Mouse (Mus musculus): ENCODE data around the gene Gm27029. TPM values are rescaled to one million over a fixed set of nuclear protein-coding genes. Genes with fewer than 3 reads are reported as not detected.

Gene Gm27029
- polyA plus RNA-seq, 1 experiment from 2014 or later: 8.2 TPM

DNA sequence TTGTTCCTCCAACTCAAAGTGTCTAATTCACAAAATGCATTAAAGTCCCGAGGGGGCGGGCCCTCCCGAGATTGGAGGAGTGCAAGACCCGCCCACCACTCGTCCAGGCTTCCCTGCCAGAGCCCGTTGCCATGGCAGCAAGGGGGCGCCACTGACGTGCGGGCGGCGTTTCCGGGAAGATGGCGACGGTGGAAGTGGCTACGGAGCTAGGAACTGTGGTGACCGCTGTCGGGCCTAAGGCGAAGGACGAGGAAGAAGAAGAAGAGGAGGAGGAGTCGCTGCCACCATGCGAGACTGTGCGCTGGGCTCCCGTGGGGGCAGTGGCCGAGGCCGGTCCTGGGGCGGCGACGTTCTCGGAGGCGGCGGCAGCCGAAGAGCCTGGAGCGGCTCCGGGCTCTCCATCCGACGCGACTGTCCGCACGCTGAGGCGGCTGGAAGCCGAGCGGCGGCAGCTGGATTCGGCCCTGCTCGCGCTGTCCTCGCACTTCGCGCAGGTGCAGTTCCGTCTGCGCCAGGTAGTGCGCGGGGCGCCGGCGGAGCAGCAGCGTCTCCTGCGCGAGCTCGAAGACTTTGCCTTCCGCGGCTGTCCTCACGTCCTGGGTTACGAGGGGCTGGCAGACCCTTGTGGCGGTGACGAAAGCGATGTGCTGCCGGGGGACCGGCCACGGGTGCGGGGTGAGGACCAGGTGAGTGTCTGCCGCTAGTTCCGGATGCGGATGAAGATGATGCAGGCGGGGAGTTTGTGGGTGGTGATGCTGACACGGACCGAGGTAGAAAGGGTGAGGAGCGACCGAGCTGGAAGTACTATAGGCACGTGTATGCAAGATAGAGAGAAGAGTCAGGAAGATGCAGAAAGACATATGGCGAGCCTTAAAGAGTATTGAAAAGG is 573 bp upstream of the Gm27029 start, which contains the start of the genes Rundc1 and Ptges3l:
Gene Rundc1 (plus strand): TSS at position 161 of the 889 bp plus-strand sequence.
Gene Ptges3l (minus strand): TSS at position 409 of the 889 bp plus-strand sequence.
- ATAC-seq (replicated peaks; ENCODE audit: low FRiP score): peak; percentile 95
- Histone ChIP-seq H3K4me2 (ENCODE audit: low read depth, low read length, severe bottlenecking) (peak within 1 kb of the TSS; percentile 84), H3K4me3 (ENCODE audit: low read depth, low read length) (peak within 1 kb of the TSS; percentile 95), H3K9me3 (ENCODE audit: control insufficient read depth, low read length) (no peaks in the 10 kb centered on the region), H3K9ac (ENCODE audit: low read length) (peak within 1 kb of the TSS; percentile 78), H3K36me3 (ENCODE audit: control insufficient read depth, insufficient read depth, low read length) (peaks cover 4% of the 10 kb centered on the region; the same call in 1 of the 2 replicates), H3K27me3 (ENCODE audit: control insufficient read depth, insufficient read depth, low read length) (no peaks in the 10 kb centered on the region), H3K4me1 (replicated peaks; ENCODE audit: control insufficient read depth, insufficient read depth, low read length) (peaks cover 7% of the 10 kb centered on the region; the same call in 1 of the 2 replicates), H3K27ac (ENCODE audit: low read depth, low read length) (peak within 1 kb of the TSS; percentile 8)
- peak; percentile 99 for DNase-seq (ENCODE audit: low spot score)
- WGBS: under 1% methylated on average over 80 of the region's 81 CpGs

DNA sequence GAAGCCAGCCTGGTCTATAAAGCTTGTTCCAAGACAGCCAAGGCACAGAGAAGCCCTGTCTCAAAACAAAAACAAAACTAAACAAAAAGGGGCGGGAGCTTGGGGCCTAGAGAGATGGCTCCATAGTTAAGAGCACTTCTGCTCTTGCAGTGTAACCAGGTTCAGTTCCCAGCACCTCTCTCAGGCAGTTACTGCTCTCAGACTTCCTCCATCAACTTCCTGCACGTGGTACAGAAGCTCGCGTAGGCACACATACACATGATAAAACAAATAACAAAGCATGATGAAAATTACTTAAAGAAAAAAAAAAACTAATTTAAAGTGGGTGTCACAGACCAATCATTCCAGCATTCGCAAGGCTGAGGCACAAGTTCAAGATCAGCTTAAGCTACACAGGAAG is 4.4 kb downstream of the Gm27029 start:
- Histone ChIP-seq H3K36me3 (ENCODE audit: control insufficient read depth, insufficient read depth, low read length) (no peaks in the 10 kb centered on the region), H3K4me2 (ENCODE audit: low read depth, low read length, severe bottlenecking) (no peak overlapping the region), H3K9ac (ENCODE audit: low read length) (no peak overlapping the region), H3K27ac (ENCODE audit: low read depth, low read length) (no peak overlapping the region), H3K4me3 (ENCODE audit: low read depth, low read length) (no peak overlapping the region), H3K27me3 (ENCODE audit: control insufficient read depth, insufficient read depth, low read length) (no peaks in the 10 kb centered on the region), H3K9me3 (ENCODE audit: control insufficient read depth, low read length) (no peaks in the 10 kb centered on the region), H3K4me1 (replicated peaks; ENCODE audit: control insufficient read depth, insufficient read depth, low read length) (peaks cover 3% of the 10 kb centered on the region)
- WGBS: 83% methylated on average over 5 of the region's 5 CpGs
- no peak for ATAC-seq (replicated peaks; ENCODE audit: low FRiP score)
- DNase-seq (ENCODE audit: low spot score): no peak

DNA sequence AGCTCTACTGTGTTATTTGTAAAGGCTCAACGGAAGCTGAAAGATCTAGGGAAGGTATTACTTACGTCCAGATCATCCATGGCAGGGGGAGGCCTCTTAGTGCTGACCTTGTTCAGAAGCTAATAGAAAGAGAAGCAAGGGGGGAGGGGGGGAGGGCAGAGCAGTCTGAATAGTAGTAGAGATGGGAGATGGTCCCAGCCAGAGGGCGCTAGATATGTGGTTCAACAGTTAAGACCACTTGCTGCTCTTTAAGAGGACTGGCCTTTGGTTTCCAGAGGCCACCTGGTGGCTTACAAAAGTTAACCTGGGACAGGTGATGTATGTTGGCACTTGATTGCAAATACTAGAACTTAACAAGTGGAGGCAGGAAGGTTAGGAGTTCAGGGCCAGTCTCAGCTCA is 5.0 kb downstream of the Gm27029 start:
- 14% methylated on average over 3 of the region's 3 CpGs for WGBS
- DNase-seq (ENCODE audit: low spot score): no peak

DNA sequence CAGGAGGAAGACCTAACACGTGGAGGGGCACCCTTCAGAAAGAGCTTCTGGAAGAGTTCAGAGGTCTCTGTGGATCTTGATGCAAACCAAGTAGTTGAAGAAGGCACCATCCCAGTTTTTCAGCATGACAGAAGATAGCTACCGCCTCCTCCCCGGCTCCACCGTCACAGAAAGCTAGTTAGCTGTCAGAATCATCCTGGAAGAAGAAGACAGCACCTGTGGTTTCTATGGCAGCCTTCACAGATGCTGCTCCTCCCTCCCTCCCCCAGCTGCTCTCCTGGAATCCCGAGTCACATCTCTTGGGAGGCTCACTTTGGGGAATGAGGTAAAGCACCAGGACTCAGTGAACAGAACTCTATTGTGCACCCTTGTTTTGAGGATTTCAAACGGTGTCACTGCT is 5.6 kb downstream of the Gm27029 start:
- H3K36me3 ChIP-seq (ENCODE audit: control insufficient read depth, insufficient read depth, low read length): no peaks in the 10 kb centered on the region
- H3K4me1 ChIP-seq (replicated peaks; ENCODE audit: control insufficient read depth, insufficient read depth, low read length): peaks cover 3% of the 10 kb centered on the region
- WGBS: 62% methylated on average over 6 of the region's 6 CpGs
- no peaks in the 10 kb centered on the region for H3K9me3 ChIP-seq (ENCODE audit: control insufficient read depth, low read length)
- H3K9ac ChIP-seq (ENCODE audit: low read length): no peak overlapping the region
- H3K27ac ChIP-seq (ENCODE audit: low read depth, low read length): no peak overlapping the region
- no peak overlapping the region for H3K4me2 ChIP-seq (ENCODE audit: low read depth, low read length, severe bottlenecking)
- no peak overlapping the region for H3K4me3 ChIP-seq (ENCODE audit: low read depth, low read length)
- no peak for DNase-seq (ENCODE audit: low spot score)
- no peak for ATAC-seq (replicated peaks; ENCODE audit: low FRiP score)
- no peaks in the 10 kb centered on the region for H3K27me3 ChIP-seq (ENCODE audit: control insufficient read depth, insufficient read depth, low read length)

More for the DNA sequence above, 5.0 kb downstream of the Gm27029 start:
- peaks cover 3% of the 10 kb centered on the region for H3K4me1 ChIP-seq (replicated peaks; ENCODE audit: control insufficient read depth, insufficient read depth, low read length)
- no peak overlapping the region for H3K9ac ChIP-seq (ENCODE audit: low read length)
- H3K9me3 ChIP-seq (ENCODE audit: control insufficient read depth, low read length): no peaks in the 10 kb centered on the region
- no peak overlapping the region for H3K4me2 ChIP-seq (ENCODE audit: low read depth, low read length, severe bottlenecking)
- no peaks in the 10 kb centered on the region for H3K27me3 ChIP-seq (ENCODE audit: control insufficient read depth, insufficient read depth, low read length)
- ATAC-seq (replicated peaks; ENCODE audit: low FRiP score): no peak
- H3K4me3 ChIP-seq (ENCODE audit: low read depth, low read length): no peak overlapping the region
- H3K36me3 ChIP-seq (ENCODE audit: control insufficient read depth, insufficient read depth, low read length): no peaks in the 10 kb centered on the region
- H3K27ac ChIP-seq (ENCODE audit: low read depth, low read length): no peak overlapping the region

DNA sequence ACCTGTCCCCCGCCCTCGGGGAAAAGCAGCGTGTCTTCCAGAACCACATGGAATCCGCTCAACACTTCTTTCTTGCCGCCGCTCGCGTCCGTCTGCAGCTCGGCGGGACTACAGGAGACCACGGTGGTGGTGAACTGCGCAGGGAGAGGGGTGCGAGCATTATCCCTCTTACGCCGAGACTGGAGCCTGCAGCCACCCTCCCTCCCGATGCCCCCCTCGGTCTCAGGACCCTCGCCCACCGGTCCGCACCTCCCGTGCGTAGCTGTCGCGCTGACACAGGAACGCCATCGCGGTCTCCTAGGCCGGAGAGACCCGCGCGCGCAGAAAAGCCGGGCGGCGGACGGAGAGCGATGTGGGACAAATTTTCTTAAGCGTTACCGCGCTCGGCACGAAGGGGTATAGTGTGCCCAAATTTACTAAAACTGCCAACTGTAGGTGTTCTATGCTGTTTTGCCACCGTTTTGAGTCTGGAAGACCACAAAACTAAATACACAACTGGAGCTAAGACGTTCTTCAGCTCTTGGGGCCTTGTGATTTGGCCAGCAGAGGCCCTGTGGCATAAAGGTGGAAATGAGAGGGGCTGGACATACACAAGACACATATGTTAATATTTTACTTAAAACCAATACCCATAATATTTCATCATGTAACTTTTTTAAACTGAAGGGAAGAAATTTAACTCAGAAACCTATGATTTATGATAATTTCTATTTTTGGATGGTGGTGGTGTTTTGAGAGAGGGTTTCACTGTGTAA is 7.3 kb downstream of the Gm27029 start, which contains the start of gene Aarsd1:
Gene Aarsd1 (minus strand): TSS at position 515 of the 755 bp plus-strand sequence.
- Histone ChIP-seq H3K4me2 (ENCODE audit: low read depth, low read length, severe bottlenecking) (peak within 1 kb of the TSS; percentile 86), H3K9ac (ENCODE audit: low read length) (peak within 1 kb of the TSS; percentile 92), H3K4me1 (replicated peaks; ENCODE audit: control insufficient read depth, insufficient read depth, low read length) (peaks cover 3% of the 10 kb centered on the region), H3K4me3 (ENCODE audit: low read depth, low read length) (peak within 1 kb of the TSS; percentile 82), H3K36me3 (ENCODE audit: control insufficient read depth, insufficient read depth, low read length) (no peaks in the 10 kb centered on the region), H3K27me3 (ENCODE audit: control insufficient read depth, insufficient read depth, low read length) (no peaks in the 10 kb centered on the region), H3K27ac (ENCODE audit: low read depth, low read length) (peak within 1 kb of the TSS; percentile 31), H3K9me3 (ENCODE audit: control insufficient read depth, low read length) (no peaks in the 10 kb centered on the region)
- DNase-seq (ENCODE audit: low spot score) (peak; percentile 92), ATAC-seq (replicated peaks; ENCODE audit: low FRiP score) (peak; percentile 72)
- under 1% methylated on average over 45 of the region's 45 CpGs for WGBS

DNA sequence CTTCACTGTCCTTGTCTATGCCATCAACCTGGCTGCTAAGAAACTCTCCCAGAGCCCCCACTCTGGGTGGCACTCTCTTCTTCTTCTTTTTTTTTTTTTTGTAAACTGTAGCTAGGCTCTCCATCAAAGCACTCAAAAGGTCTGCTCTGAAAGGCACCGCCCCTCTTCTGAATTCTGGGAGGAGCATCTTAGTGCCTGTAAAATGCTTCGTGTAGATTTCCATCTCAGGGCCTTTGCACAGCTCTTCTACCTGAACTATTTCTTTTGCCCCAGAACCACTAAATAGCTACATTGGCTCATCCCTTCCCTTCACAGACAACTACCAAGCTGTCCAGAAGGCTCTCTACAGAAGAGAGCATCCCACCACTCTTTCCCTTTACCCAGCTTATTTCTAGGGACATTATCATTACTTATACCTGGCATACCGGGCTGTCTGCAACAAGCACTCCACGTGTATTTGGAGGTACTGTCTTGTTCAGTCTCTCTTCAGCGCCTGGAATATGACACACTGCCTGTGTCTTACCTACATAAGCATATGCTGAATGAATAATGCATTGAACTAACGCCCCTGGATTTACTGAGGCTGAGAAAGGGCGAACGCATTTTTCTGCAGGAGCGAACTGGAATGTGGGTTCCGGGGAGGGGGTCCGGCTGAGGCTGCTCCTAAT is 8.0 kb downstream of the Gm27029 start:
- Histone ChIP-seq H3K27ac (ENCODE audit: low read depth, low read length) (peak overlapping the region; percentile 31; the same call in 1 of the 2 replicates), H3K36me3 (ENCODE audit: control insufficient read depth, insufficient read depth, low read length) (no peaks in the 10 kb centered on the region), H3K9me3 (ENCODE audit: control insufficient read depth, low read length) (no peaks in the 10 kb centered on the region), H3K27me3 (ENCODE audit: control insufficient read depth, insufficient read depth, low read length) (no peaks in the 10 kb centered on the region), H3K4me3 (ENCODE audit: low read depth, low read length) (peak overlapping the region; percentile 82), H3K9ac (ENCODE audit: low read length) (peak overlapping the region; percentile 92), H3K4me1 (replicated peaks; ENCODE audit: control insufficient read depth, insufficient read depth, low read length) (peaks cover 3% of the 10 kb centered on the region), H3K4me2 (ENCODE audit: low read depth, low read length, severe bottlenecking) (peak overlapping the region; percentile 86)
- peak; percentile 12; the same call in 1 of the 2 replicates for ATAC-seq (replicated peaks; ENCODE audit: low FRiP score)
- DNase-seq (ENCODE audit: low spot score): no peak
- WGBS: 4% methylated on average over 11 of the region's 11 CpGs

DNA sequence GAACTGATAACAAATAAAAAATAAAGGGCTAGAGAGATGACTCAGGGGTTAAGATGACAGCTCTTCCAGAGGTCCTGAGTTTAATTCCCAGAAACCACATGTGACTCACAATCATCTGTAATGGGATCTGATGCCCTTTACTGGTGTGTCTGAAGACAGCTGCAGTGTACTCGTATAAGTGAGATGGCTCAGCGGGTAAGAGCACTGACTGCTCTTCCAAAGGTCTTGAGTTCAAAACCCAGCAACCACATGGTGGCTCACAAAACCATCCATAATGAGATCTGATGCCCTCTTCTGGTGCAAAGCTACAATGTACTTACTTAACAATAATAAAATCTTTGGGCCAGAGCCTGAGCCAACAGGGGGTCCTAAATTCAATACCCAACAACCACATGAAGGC is 9.3 kb downstream of the Gm27029 start:
- no peaks in the 10 kb centered on the region for H3K27me3 ChIP-seq (ENCODE audit: control insufficient read depth, insufficient read depth, low read length)
- no peaks in the 10 kb centered on the region for H3K36me3 ChIP-seq (ENCODE audit: control insufficient read depth, insufficient read depth, low read length)
- H3K9me3 ChIP-seq (ENCODE audit: control insufficient read depth, low read length): no peaks in the 10 kb centered on the region
- no peak overlapping the region for H3K4me2 ChIP-seq (ENCODE audit: low read depth, low read length, severe bottlenecking)
- DNase-seq (ENCODE audit: low spot score) (no peak), ATAC-seq (replicated peaks; ENCODE audit: low FRiP score) (no peak)
- H3K9ac ChIP-seq (ENCODE audit: low read length): no peak overlapping the region
- H3K27ac ChIP-seq (ENCODE audit: low read depth, low read length): no peak overlapping the region
- H3K4me3 ChIP-seq (ENCODE audit: low read depth, low read length): no peak overlapping the region
- peaks cover 3% of the 10 kb centered on the region for H3K4me1 ChIP-seq (replicated peaks; ENCODE audit: control insufficient read depth, insufficient read depth, low read length)
- WGBS: 91% methylated on average over 2 of the region's 2 CpGs

DNA sequence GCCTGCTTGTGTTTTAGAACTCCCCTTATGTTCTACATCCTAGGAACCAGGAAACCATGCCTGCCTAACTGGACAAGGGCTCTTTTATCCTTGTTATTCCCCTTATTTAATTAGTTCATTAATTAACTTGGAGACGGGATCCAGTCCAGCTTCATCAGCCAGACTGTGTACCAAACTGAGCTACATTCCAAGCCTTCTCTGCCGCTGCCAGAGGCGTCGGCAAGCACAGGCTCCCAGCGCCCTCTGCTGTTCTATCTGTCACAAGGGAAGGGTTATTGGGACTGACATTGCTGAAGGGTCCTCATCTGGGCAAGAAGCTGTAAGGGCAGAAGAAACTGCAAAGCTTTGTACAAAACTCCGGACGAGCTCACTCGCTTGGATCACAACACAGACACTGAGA is 29.5 kb downstream of the Gm27029 start:
- no peak for ATAC-seq (replicated peaks; ENCODE audit: low FRiP score)
- 4% methylated on average over 8 of the region's 8 CpGs for WGBS

More for the DNA sequence above, 29.5 kb downstream of the Gm27029 start:
- H3K9me3 ChIP-seq (ENCODE audit: control insufficient read depth, low read length): no peaks in the 10 kb centered on the region
- DNase-seq (ENCODE audit: low spot score): peak; percentile 86
- no peaks in the 10 kb centered on the region for H3K4me1 ChIP-seq (replicated peaks; ENCODE audit: control insufficient read depth, insufficient read depth, low read length)
- no peaks in the 10 kb centered on the region for H3K36me3 ChIP-seq (ENCODE audit: control insufficient read depth, insufficient read depth, low read length)
- H3K4me2 ChIP-seq (ENCODE audit: low read depth, low read length, severe bottlenecking): no peak overlapping the region
- no peaks in the 10 kb centered on the region for H3K27me3 ChIP-seq (ENCODE audit: control insufficient read depth, insufficient read depth, low read length)
- no peak overlapping the region for H3K9ac ChIP-seq (ENCODE audit: low read length)
- no peak overlapping the region for H3K4me3 ChIP-seq (ENCODE audit: low read depth, low read length)
- H3K27ac ChIP-seq (ENCODE audit: low read depth, low read length): no peak overlapping the region
